Mouse (Mus musculus): ENCODE results near the gene Hoxd9. TPM values are rescaled to one million over a fixed set of nuclear protein-coding genes. Genes with fewer than 3 reads are reported as not detected.

Gene Hoxd9
- polyA plus RNA-seq, 1 experiment, result 3.5 TPM

DNA sequence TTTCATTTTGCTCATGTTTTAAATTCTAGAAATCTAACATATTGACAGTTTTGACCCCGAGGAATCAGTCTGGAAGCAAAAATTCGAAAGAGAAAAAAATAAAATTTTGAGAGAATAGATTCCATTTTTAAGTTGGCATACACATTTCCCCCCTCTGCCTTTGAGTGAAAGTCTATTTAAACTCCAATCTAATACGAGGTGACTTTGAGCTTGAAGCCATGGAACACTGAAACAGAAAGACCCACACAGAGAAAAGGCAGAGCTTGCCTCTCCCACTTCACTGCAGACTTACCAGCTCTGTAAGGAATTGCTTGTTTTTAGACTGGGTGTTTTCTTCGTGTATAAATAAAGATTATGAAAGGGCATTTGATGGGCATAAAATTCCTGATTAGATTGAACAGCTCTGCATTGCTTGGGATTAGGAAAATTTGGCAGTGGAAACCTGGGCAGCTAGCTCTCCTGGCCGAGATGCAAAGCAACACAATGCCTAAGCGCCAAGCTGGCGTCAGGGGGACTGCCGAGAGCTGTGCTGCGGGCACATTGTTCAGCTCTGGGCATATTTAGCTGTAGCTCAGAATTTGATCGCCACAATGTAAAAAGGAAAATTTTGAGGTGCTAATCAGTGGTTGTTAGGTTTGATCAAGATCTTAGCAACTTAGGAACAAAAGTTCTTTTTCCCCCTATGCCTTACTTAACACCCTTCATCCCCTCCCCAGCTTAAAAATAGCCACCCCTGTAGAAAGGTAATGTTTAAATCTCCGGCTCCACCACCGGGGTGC lies 8.5 kb upstream of the Hoxd9 start:
- TF ChIP-seq CTCF (IDR thresholded peaks at IDR 0.05; ENCODE audit: borderline replicate concordance, insufficient read depth, low read length) (no peak), POLR2A (IDR thresholded peaks at IDR 0.05; ENCODE audit: low read depth, low read length) (no peak)
- no peak overlapping the region for H3K4me3 ChIP-seq (ENCODE audit: insufficient read depth, low read length)
- H3K27ac ChIP-seq (ENCODE audit: insufficient read depth, low read length), result no peak overlapping the region
- no peaks in the 10 kb centered on the region for H3K4me1 ChIP-seq (ENCODE audit: control insufficient read depth, insufficient read depth, low read length)

DNA sequence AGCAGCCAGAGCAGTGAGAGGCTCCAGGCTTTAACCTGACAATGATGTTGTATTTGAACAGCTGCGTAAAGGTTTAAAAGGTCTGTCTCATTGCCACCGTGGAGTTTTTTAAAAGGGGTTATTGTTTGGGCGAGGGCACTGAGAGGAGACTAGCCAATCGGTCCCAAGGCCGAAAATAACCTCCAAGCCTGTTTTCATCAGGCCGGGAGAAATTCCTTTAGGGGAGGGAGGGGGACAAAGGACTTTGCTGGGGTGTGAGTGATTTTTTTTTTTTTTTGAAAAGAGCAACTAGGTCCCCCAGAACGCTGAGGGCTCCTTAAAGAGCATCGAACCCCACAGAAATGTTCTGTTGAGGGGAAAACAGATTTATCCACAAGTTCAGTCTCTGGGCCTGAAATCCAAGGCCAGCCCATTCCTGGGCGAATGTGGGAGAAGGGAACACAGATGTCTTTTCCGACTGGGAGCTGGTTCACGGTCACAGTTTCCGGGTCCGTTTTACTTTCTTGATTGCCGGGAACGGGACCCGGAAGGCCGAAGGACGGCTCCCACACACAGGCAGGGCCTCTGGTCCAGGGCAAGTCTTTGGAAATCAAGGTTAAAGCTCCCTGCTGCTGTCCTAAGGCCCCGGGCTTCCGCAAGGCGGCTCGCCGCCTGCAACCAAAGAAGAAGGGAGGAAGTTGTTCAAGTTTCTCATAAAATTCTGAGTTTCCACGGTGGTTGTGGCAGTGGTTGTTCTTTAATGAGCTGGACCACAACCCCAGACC lies 7.8 kb upstream of the Hoxd9 start:
- TF ChIP-seq CTCF (IDR thresholded peaks at IDR 0.05; ENCODE audit: borderline replicate concordance, insufficient read depth, low read length), result no peak
- H3K27ac ChIP-seq (ENCODE audit: insufficient read depth, low read length), result peak overlapping the region; percentile 42; the same call in 1 of the 2 replicates
- no peaks in the 10 kb centered on the region for H3K4me1 ChIP-seq (ENCODE audit: control insufficient read depth, insufficient read depth, low read length)
- H3K4me3 ChIP-seq (ENCODE audit: insufficient read depth, low read length), result peak overlapping the region; percentile 5

DNA sequence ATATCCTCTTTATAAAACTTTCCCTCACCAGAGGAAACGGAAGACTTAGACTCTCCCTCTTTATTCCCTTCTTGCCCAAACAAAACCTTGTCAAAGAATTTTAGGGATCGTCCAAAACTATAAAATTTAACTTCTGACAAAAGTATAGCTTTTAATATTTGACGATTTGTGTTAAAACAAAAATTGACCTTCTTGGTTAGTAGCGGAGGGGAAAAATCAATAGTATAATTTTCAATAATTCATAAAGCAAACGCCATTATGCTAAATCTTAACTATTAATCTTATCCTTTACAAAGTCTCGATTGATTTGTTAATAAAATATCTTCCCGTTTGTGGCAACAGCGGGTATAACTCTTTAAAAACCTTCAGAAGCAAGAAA lies 7.2 kb upstream of the Hoxd9 start:
- 0 out of 2 replicates have a peak overlapping the region, but pooled peaks have one; percentile 42 for H3K27ac ChIP-seq (ENCODE audit: insufficient read depth, low read length)
- TF ChIP-seq POLR2A (IDR thresholded peaks at IDR 0.05; ENCODE audit: low read depth, low read length) (no peak), CTCF (IDR thresholded peaks at IDR 0.05; ENCODE audit: borderline replicate concordance, insufficient read depth, low read length) (no peak)
- no peak overlapping the region; the same call in 1 of the 2 replicates for H3K4me3 ChIP-seq (ENCODE audit: insufficient read depth, low read length)
- H3K4me1 ChIP-seq (ENCODE audit: control insufficient read depth, insufficient read depth, low read length), result no peaks in the 10 kb centered on the region

DNA sequence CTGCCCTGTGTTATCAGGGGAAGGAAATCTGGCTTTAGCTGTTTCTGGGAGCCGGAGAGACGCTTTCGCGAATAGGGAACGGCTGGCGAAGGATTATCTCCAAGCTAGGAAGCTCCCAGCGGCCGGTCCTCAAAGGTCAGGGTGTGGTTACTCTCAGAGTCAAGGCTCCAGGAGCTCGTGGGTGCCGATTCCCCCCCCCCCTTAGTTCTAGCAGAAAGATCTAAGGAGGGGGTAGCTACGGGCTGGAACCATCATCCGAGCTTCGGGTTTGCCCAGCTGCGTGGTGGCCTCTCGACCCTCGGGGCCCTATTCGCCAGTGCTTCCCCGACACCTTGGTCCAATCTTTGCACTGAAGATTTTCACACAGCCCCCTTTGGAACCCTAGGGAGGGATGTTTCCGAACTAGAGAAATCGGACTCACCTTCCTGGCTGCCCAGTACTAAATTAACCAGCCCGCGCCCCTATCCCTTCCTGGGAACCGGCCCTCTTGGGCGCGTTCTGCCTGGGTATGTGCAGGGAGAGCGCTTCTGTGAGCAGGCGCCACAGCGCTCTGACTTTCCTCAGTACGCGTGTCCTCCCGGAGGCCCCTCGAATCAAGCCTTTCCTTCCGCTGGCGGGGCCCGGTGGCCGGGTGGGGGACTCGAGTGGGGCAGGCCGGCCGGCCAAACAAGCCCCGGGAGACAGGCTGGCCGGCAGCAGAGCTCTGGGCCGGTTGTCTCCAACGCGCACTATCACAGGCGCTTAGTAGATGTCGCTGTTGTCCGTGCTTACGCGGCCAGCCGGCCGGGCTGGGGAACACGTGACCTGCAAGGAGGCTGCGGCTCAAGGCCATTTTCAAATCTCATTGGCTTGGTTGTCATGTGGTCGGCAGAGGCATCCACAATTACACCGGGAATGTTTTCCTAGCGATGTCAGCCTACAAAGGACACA lies 6.2 kb upstream of the Hoxd9 start, which contains the start of gene Hoxd10:
TSS of gene Hoxd10 (plus strand) at position 903 of the 930 bp plus-strand sequence.
- Histone ChIP-seq H3K4me1 (ENCODE audit: control insufficient read depth, insufficient read depth, low read length) (no peaks in the 10 kb centered on the region), H3K27ac (ENCODE audit: insufficient read depth, low read length) (no peak within 1 kb of the TSS), H3K4me3 (ENCODE audit: insufficient read depth, low read length) (peak within 1 kb of the TSS; percentile 33)
- TF ChIP-seq CTCF (IDR thresholded peaks at IDR 0.05; ENCODE audit: borderline replicate concordance, insufficient read depth, low read length), result peak; percentile 43; the same call in 1 of the 2 replicates
- TF ChIP-seq POLR2A (IDR thresholded peaks at IDR 0.05; ENCODE audit: low read depth, low read length), result peak; percentile 19; the same call in 1 of the 2 replicates

DNA sequence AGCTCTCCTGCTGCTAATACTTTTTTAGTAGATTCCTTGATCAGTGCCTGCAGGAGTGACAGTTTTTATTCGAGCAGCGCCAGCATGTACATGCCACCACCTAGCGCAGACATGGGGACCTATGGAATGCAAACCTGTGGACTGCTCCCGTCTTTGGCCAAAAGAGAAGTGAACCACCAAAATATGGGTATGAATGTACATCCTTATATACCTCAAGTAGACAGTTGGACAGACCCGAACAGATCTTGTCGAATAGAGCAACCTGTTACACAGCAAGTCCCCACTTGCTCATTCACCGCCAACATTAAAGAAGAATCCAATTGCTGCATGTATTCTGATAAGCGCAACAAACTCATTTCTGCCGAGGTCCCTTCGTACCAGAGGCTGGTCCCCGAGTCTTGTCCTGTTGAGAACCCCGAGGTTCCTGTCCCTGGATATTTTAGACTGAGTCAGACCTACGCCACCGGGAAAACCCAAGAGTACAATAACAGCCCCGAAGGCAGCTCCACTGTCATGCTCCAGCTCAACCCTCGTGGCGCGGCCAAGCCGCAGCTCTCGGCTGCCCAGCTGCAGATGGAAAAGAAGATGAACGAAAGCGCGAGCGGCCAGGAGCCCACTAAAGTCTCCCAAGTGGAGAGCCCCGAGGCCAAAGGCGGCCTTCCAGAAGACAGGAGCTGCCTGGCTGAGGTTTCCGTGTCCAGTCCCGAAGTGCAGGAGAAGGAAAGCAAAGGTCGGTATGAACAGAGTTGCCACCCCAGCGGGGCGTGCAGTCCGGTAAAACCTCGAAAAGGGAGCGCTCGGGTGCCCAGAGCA lies 5.3 kb upstream of the Hoxd9 start:
- Histone ChIP-seq H3K27ac (ENCODE audit: insufficient read depth, low read length) (no peak overlapping the region), H3K4me3 (ENCODE audit: insufficient read depth, low read length) (peak overlapping the region; percentile 12), H3K4me1 (ENCODE audit: control insufficient read depth, insufficient read depth, low read length) (no peaks in the 10 kb centered on the region)
- TF ChIP-seq POLR2A (IDR thresholded peaks at IDR 0.05; ENCODE audit: low read depth, low read length) (0 out of 2 replicates have a peak, but pooled peaks have one; percentile 1), CTCF (IDR thresholded peaks at IDR 0.05; ENCODE audit: borderline replicate concordance, insufficient read depth, low read length) (no peak)

DNA sequence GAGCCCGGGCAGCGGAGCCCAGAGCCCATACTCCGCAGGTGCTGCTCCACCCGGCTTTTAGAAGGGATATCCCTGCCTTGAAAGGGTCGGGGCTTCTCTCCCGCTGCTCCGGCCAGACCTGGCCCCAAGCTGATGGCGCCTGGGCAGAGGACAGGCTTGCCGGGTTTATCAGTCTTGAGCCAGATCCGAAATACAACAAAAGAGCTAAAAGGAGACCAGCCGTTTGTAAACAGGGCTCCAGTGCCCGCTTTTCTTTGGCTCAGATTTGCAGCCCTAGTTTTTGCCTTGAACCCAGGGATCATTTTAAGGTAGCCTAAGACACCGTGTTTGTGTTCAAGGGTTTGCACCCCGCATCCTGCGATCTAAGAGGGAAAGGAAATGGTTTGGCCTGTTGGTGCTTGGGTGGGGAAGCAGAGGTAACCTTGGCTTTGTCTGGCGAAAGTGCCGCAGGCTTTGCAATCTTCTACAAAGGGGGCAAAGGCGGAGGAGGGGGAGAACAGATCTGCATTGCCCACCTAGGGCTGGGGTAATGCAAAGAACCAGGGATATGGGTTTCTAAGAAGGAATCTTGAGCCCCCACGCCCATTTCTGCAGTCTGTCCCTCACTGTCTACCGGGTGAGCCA lies 4.6 kb upstream of the Hoxd9 start:
- Histone ChIP-seq H3K27ac (ENCODE audit: insufficient read depth, low read length) (no peak overlapping the region), H3K4me3 (ENCODE audit: insufficient read depth, low read length) (peak overlapping the region; percentile 12), H3K4me1 (ENCODE audit: control insufficient read depth, insufficient read depth, low read length) (no peaks in the 10 kb centered on the region)
- TF ChIP-seq POLR2A (IDR thresholded peaks at IDR 0.05; ENCODE audit: low read depth, low read length) (no peak), CTCF (IDR thresholded peaks at IDR 0.05; ENCODE audit: borderline replicate concordance, insufficient read depth, low read length) (no peak)

DNA sequence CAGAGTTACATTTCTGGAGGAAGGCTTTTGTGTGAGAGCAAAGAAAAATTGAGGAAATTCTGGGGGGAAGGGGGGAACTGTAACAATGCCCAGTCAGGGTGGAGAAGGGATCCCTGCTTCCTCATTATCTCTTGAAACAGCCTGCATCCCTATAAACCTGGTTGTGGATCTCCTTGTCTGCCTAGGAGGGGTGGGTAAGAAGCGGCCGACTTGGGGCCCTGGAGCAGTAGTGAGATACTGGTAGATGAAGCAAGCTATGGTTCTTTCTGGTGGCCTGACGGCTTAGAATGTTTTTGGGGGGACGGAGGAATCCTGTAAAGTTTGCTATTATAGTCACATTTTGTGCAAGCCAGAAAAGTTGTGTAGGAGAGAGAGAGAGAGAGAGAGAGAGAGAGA lies 4.1 kb upstream of the Hoxd9 start:
- no peak for TF ChIP-seq POLR2A (IDR thresholded peaks at IDR 0.05; ENCODE audit: low read depth, low read length)
- H3K27ac ChIP-seq (ENCODE audit: insufficient read depth, low read length), result no peak overlapping the region
- H3K4me1 ChIP-seq (ENCODE audit: control insufficient read depth, insufficient read depth, low read length), result no peaks in the 10 kb centered on the region
- H3K4me3 ChIP-seq (ENCODE audit: insufficient read depth, low read length), result peak overlapping the region; percentile 12

DNA sequence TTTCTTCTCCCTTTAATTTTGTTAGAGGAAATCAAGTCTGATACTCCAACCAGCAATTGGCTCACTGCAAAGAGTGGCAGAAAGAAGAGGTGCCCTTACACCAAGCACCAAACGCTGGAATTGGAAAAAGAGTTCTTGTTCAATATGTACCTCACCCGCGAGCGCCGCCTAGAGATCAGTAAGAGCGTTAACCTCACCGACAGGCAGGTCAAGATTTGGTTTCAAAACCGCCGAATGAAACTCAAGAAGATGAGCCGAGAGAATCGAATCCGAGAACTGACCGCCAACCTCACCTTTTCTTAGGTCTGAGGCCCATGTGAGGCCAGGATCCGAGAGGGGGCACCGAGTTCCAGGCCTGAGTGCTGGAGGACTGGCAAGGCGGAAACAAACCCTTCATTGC lies 3.5 kb upstream of the Hoxd9 start:
- no peak for TF ChIP-seq CTCF (IDR thresholded peaks at IDR 0.05; ENCODE audit: borderline replicate concordance, insufficient read depth, low read length)
- TF ChIP-seq POLR2A (IDR thresholded peaks at IDR 0.05; ENCODE audit: low read depth, low read length), result no peak
- Histone ChIP-seq H3K27ac (ENCODE audit: insufficient read depth, low read length) (no peak overlapping the region), H3K4me1 (ENCODE audit: control insufficient read depth, insufficient read depth, low read length) (no peaks in the 10 kb centered on the region), H3K4me3 (ENCODE audit: insufficient read depth, low read length) (peak overlapping the region; percentile 10; the same call in 1 of the 2 replicates)

Data from embryonic fibroblast, embryonic 13.5 days (primary cell).